Mouse (Mus musculus): ENCODE results near the gene Stox2.

- no peak for TF ChIP-seq ZNF384 (IDR thresholded peaks at IDR 0.05; ENCODE audit: low read depth, low read length)
- TF ChIP-seq POLR2A (IDR thresholded peaks at IDR 0.05; ENCODE audit: control insufficient read depth in 1 of 2, insufficient read depth in 1 of 2, low read depth in 1 of 2, low read length in 2 of 2, poor library complexity in 1 of 2): no peak
- no peak for TF ChIP-seq GABPA (IDR thresholded peaks at IDR 0.05; ENCODE audit: low read depth, low read length)
Measured at GRCm38 (mm10) chr8:47482354-47483071, 36.4 kb upstream of the Stox2 start.

All from MEL (cell line).